Mouse (Mus musculus) myocyte (in vitro differentiated cells): ENCODE results near the gene Rbms1. TPM values are rescaled to one million over a fixed set of nuclear protein-coding genes. Genes with fewer than 3 reads are reported as not detected.
A peak's percentile ranks its signal among the peaks of the same experiment; 100 is the strongest.

Experiments used
- H3K27me3 ChIP-seq: one replicate; pipeline ENCODE4 v1.6.1; 2011; ENCODE audit not compliant: control insufficient read depth, insufficient read depth, insufficient read length
- H3K36me3 ChIP-seq: one replicate; pipeline ENCODE4 v1.6.1; 2011; ENCODE audit not compliant: control insufficient read depth, insufficient read depth
- H3K4me2 ChIP-seq: one replicate; pipeline ENCODE4 v1.6.1; 2011; ENCODE audit warnings: low read depth, control low read depth
- H3K4me3 ChIP-seq: one replicate; pipeline ENCODE4 v1.5.1; 2011; ENCODE audit warnings: mild to moderate bottlenecking, control low read depth, moderate library complexity
- H3K79me2 ChIP-seq: one replicate; pipeline ENCODE4 v1.6.1; 2011; ENCODE audit not compliant: control insufficient read depth, insufficient read depth
- H3ac ChIP-seq: one replicate; pipeline ENCODE4 v1.6.1; 2011; ENCODE audit not compliant: control insufficient read depth, insufficient read length
- CEBPB ChIP-seq: IDR thresholded peaks from 2 replicates; pipeline ENCODE4 v1.6.1; 2011; ENCODE audit warnings: mild to moderate bottlenecking, moderate library complexity; ENCODE audit not compliant: poor library complexity, insufficient read depth, severe bottlenecking
- E2F4 ChIP-seq: IDR thresholded peaks from one replicate; pipeline ENCODE4 v1.6.1; 2011; ENCODE audit warnings: mild to moderate bottlenecking, control low read depth, moderate library complexity; ENCODE audit not compliant: insufficient read depth
- MAX ChIP-seq: IDR thresholded peaks from one replicate; pipeline ENCODE4 v1.6.1; 2011; ENCODE audit warnings: low read depth, mild to moderate bottlenecking, control low read depth
- MYOD1 ChIP-seq, 3 experiments: IDR thresholded peaks; one replicate each; pipeline ENCODE4 v1.6.1; 2011; ENCODE audit warnings: control low read depth in 2 of 3, low read depth in 2 of 3, mild to moderate bottlenecking in 2 of 3, moderate library complexity in 1 of 3; ENCODE audit not compliant: insufficient read length in 2 of 3, control insufficient read depth in 1 of 3
- MYOG ChIP-seq, 3 experiments: IDR thresholded peaks; one replicate each; pipeline ENCODE4 v1.6.1; 2011; ENCODE audit warnings: control low read depth in 2 of 3, low read depth in 2 of 3, mild to moderate bottlenecking in 2 of 3; ENCODE audit not compliant: insufficient read length in 2 of 3, control insufficient read depth in 1 of 3, insufficient read depth in 1 of 3
- POLR2A ChIP-seq: IDR thresholded peaks from one replicate; pipeline ENCODE4 v1.6.1; 2011; ENCODE audit warnings: low read depth, mild to moderate bottlenecking, control low read depth, moderate library complexity; ENCODE audit not compliant: insufficient read length
- POLR2AphosphoS2 ChIP-seq: IDR thresholded peaks from one replicate; pipeline ENCODE4 v1.6.1; 2011; ENCODE audit warnings: low read depth, control low read depth; ENCODE audit not compliant: insufficient read length
- REST ChIP-seq: IDR thresholded peaks from one replicate; pipeline ENCODE4 v1.6.1; 2011; ENCODE audit warnings: mild to moderate bottlenecking, control low read depth, moderate library complexity; ENCODE audit not compliant: insufficient read depth, insufficient read length
- SRF ChIP-seq: IDR thresholded peaks from one replicate; pipeline ENCODE4 v1.6.1; 2011; ENCODE audit warnings: low read depth; ENCODE audit not compliant: control insufficient read depth, insufficient read length
- TCF12 ChIP-seq: IDR thresholded peaks from one replicate; pipeline ENCODE4 v1.6.1; 2011; ENCODE audit warnings: mild to moderate bottlenecking, control low read depth; ENCODE audit not compliant: poor library complexity, insufficient read depth, severe bottlenecking
- TCF3 ChIP-seq: IDR thresholded peaks from one replicate; pipeline ENCODE4 v1.6.1; 2011; ENCODE audit warnings: low read depth, control low read depth; ENCODE audit not compliant: insufficient read length
- USF1 ChIP-seq: IDR thresholded peaks from one replicate; pipeline ENCODE4 v1.6.1; 2011; ENCODE audit warnings: low read depth, mild to moderate bottlenecking, control low read depth, moderate library complexity
- polyA plus RNA-seq: library from polyadenylated mRNA; unstranded; fragments of >200 nt; fragmentation: generic; extraction: Trizol; gene quantifications from one replicate; pipeline ENCODE4 v1.2.1, GENCODE M21; 2012; ENCODE audit warnings: missing spikeins

Rbms1 gene
- polyA plus RNA-seq, 1 experiment = 34.8 TPM

- Histone ChIP-seq H3K36me3 (peaks cover under 1% of the 10 kb centered on the region), H3K79me2 (no peaks in the 10 kb centered on the region), H3K27me3 (no peaks in the 10 kb centered on the region), H3K4me3 (no peak overlapping the region), H3K4me2 (peak overlapping the region; percentile 44), H3ac (no peak overlapping the region)
- TF ChIP-seq TCF3 (no peak), SRF (no peak), REST (no peak), MYOG (IDR thresholded peaks at IDR 0.05; ENCODE audit: control insufficient read depth in 1 of 3, insufficient read depth in 1 of 3, insufficient read length in 2 of 3, low read depth in 2 of 3) (peak in 2 of 3 experiments; percentile 12 to 82), MAX (peak; percentile 47), CEBPB (no peak), E2F4 (no peak), POLR2AphosphoS2 (peak; percentile 97), MYOD1 (IDR thresholded peaks at IDR 0.05; ENCODE audit: control insufficient read depth in 1 of 3, insufficient read length in 2 of 3, low read depth in 2 of 3) (peak in 1 of 3 experiments; percentile 81), USF1 (peak; percentile 53), POLR2A (peak; percentile 48), TCF12 (no peak)
Measured at GRCm38 (mm10) chr2:60747590-60747989, 215.4 kb downstream of the Rbms1 start.

DNA sequence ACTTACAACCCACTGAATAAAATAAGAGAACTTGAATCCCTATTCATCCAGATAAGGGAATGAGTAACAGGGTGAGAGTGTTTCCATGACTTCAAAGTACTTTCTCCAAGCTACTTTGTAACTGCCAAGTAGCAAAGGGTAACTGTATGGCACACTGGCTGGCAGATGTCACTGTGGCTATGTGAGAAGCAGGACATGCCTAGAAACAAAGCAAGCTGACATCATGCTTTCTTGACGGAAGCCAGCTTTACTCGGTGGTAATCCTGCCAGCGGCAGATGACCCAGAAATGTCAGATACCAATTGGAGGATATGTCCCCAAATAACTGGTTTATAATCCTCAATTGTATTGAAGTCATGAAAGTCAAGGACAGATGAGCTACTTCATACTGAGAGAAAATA lies 218.3 kb downstream of the Rbms1 start:
- Histone ChIP-seq H3K36me3 (no peaks in the 10 kb centered on the region), H3K4me2 (no peak overlapping the region), H3K79me2 (no peaks in the 10 kb centered on the region), H3ac (no peak overlapping the region), H3K4me3 (no peak overlapping the region), H3K27me3 (no peaks in the 10 kb centered on the region)
- TF ChIP-seq CEBPB (no peak), POLR2AphosphoS2 (peak; percentile 82)

DNA sequence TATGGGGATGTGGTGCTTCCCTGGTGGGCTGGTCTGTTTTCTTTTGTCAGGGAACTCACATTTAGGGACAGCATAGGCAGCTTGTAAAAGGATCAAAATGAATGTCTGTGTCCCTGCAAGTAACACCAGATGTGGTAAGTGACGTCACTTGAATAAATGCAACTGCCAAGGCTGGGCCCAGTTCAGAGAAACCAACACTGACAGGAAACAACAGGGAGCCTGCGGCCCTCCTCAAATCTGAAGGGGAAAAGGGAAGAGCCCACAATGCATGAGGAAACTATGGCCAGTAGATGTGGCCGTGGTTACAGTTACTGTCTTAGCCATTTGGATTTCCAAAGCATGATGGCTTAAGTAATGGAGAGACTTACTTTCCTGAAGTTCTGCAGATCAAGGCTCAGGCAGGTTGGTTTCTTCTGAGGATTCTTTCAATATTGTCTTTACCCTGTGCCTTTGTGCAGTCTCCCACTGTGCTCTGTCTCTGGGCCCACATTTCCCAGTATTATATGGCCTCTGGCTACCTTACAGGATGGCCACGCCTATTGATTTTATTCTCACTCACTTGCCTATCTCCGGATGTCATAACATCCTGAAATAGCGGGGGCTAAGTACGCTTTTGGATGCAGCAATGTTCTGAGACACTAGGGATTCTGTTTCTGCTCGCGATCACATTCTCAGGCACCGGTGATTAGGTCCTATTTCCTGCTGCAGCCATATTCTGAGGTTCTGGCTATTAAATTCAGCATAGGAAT lies 223.4 kb downstream of the Rbms1 start:
- Histone ChIP-seq H3K4me3 (no peak overlapping the region), H3K4me2 (no peak overlapping the region), H3K36me3 (no peaks in the 10 kb centered on the region), H3K27me3 (no peaks in the 10 kb centered on the region), H3ac (no peak overlapping the region), H3K79me2 (no peaks in the 10 kb centered on the region)
- no peak for TF ChIP-seq USF1
- TF ChIP-seq MYOD1 (IDR thresholded peaks at IDR 0.05; ENCODE audit: control insufficient read depth in 1 of 3, insufficient read length in 2 of 3, low read depth in 2 of 3) = no peak
- no peak for TF ChIP-seq MAX
- TF ChIP-seq SRF = no peak
- no peak for TF ChIP-seq REST
- TF ChIP-seq POLR2A = no peak
- no peak for TF ChIP-seq CEBPB
- no peak for TF ChIP-seq TCF12
- TF ChIP-seq TCF3 = no peak

DNA sequence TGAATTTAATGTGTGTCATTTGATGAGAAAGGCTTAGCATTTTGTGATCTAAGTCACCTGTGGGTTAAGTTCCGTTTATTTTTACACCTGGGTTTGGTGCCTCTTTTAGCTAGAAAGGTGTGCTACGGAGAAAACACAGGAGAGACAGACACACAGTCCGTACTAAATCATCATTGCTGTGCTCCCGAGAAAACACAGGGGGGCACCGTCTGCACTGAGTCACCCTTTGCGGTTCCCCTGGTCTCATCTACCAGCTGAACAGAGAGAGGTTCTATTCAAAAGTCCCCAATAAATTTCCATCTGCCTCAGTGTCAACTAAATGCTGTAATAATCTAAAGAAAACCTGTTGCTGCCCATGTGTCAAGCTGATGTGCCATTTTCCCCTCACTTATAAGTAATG lies 232.1 kb downstream of the Rbms1 start:
- no peak overlapping the region for H3ac ChIP-seq
- H3K27me3 ChIP-seq = no peaks in the 10 kb centered on the region
- no peak overlapping the region for H3K4me3 ChIP-seq
- H3K79me2 ChIP-seq = no peaks in the 10 kb centered on the region
- H3K36me3 ChIP-seq = no peaks in the 10 kb centered on the region
- TF ChIP-seq TCF12 = no peak
- TF ChIP-seq MYOG (IDR thresholded peaks at IDR 0.05; ENCODE audit: control insufficient read depth in 1 of 3, insufficient read depth in 1 of 3, insufficient read length in 2 of 3, low read depth in 2 of 3) = no peak
- TF ChIP-seq E2F4 = no peak
- no peak for TF ChIP-seq MAX
- TF ChIP-seq POLR2A = no peak
- no peak for TF ChIP-seq CEBPB
- no peak for TF ChIP-seq TCF3
- no peak for TF ChIP-seq REST
- TF ChIP-seq MYOD1 (IDR thresholded peaks at IDR 0.05; ENCODE audit: control insufficient read depth in 1 of 3, insufficient read length in 2 of 3, low read depth in 2 of 3) = no peak
- no peak for TF ChIP-seq POLR2AphosphoS2
- no peak for TF ChIP-seq USF1
- TF ChIP-seq SRF = no peak
- H3K4me2 ChIP-seq = no peak overlapping the region

DNA sequence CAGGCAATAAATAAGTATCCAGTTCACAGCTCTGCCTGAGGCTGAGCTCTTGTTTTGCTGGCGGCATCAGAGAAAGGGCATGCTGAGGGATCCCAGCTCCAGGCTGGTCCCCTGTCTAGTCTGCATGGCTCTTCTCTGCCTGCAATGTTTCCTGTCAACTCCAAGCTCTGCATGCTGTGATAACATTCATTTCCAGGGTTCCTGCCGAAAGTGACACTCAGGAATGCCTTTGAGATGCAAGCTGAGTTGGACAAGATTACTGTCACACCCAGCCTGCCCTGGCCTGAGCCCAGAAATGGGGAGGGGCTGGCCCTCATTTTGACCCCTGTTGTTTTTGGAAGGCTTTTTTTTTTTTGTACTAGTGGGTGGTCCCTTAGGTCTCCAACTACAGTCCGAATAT lies 233.0 kb downstream of the Rbms1 start:
- TF ChIP-seq E2F4 = no peak
- no peak overlapping the region for H3K4me3 ChIP-seq
- no peaks in the 10 kb centered on the region for H3K27me3 ChIP-seq
- no peaks in the 10 kb centered on the region for H3K79me2 ChIP-seq
- no peak overlapping the region for H3K4me2 ChIP-seq
- no peak overlapping the region for H3ac ChIP-seq
- H3K36me3 ChIP-seq = no peaks in the 10 kb centered on the region
